Mouse (Mus musculus) gastrocnemius, postnatal 4 days (tissue): ENCODE measurements at regions not wholly inside any gene's neighbourhood (a gene's known extent, or its start where the extent isn't known, plus 50 kb on each side); places are given as distances from the start of the nearest gene placed in this dataset.

Experiments used
- DNase-seq, 2 experiments: peaks; one replicate each; pipeline ENCODE4 v3.0.0; 2021 to 2022; ENCODE audit warnings: low spot score in 2 of 2, mixed read lengths in 2 of 2

DNA sequence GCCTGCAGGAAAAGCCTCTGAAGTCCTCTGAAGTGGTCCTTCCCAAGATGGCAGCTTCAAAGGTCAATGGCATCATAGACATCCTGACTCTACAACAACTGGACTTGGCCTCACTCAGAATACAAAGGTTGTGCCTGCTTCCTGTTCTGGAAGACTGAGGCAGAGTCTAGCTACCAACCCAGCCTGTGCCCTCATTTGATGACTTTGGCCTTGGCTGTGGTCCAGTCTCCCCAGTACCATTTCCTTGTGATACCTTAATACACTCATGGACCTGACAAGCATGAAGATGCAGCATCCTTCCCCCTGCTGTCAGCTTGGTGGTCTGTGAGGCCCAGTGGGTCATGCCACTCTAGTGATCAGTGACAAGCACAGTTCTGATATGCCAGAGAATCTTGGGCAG is 130.6 kb downstream of the Gm4791 start:
- DNase-seq: no peak

DNA sequence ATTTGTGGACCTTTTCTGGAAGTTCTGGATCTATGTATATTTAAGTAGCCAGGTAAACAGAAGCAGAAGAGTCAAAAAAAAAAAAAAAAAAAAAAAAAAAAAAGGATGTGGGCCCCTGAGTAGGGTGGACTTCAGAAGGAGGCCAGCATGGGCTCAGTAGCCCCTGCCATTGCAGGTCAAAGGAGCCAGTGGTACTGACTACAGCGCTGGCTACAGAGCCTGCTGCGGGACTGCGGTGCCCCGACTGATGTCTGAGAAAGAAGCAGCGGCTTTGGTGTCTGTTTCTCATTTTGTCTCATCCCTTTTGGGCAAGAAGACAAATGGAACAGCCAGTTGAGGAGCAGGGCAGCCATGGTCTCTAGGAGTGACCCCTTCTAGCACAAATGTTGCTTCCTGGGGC is 134.9 kb downstream of the Gm4791 start:
- no peak for DNase-seq

DNA sequence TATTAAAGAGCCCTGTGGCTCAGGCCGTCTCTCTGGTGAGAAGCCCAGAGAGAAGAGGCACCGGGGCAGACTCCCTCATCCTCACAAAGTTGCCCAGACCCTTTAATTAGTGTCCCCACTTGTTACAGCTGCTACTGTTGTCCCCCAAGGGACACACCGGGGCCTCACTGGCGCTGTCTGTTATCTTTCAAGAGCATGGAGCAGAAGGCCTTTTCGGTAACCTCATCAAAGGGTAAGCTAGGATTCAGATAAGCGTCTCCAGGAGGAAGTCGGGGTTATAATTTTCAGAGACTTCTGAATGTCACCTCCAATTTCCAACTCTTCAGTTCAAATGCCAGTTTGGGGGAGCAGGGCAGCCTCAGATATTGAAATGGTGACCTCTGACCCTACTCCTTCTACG is 135.3 kb downstream of the Gm4791 start:
- no peak for DNase-seq

DNA sequence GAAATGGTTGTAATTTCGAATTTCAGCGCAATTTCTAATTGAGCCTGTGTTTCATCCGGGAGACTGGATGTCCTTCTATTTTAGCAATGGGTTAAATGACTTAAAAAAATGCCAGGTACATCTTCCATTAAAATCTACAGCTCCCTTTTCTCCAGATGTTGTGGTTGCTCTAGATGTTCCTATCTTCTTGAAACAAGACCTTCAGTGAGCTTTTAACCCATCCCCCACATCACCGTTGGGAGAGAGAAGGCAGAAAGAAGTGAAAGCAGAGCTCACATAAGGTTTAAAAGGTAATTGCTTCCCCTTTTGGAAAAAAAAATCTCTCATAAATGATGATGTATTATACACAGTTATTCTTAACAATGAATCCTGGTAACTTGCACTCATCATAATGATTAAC is 135.9 kb downstream of the Gm4791 start:
- DNase-seq: no peak

DNA sequence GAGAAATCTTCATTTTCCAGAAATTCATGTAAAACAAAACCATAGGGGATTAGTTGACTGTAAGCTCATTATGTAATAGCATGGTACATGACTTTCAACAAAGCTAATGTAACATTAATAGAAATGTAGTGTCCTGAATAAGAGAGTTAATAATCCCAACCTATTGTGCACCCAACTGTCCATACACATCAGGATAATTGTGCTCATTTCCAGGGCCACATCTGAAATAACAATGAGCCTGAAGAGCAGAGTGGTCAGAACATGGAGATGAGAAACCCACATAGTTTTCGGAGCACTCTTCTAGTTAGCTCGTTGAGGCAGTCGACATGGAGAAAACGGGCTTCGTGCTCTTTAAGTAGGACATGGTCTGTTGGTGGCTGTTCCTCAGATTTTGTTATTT is 138.1 kb downstream of the Gm4791 start:
- DNase-seq: no peak

DNA sequence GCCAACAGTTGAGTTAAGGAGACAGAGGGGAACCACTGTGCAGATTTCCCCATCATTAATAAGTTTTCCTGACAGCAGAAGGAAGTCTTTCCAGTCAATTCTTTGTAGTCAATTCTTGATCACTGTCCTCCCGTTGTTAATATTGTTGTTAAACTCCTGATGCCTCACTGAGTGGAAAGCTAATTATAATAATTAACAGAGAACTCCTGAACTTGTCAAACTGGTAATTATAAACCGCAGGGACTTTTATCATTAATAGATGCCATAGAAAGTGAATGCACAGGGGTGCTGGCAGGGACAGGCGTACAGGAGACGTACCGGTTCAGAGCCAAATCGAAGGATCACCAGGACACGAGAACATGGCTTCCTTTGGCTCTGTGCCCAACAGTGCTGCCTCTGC is 154.9 kb downstream of the Gm4791 start:
- no peak for DNase-seq

DNA sequence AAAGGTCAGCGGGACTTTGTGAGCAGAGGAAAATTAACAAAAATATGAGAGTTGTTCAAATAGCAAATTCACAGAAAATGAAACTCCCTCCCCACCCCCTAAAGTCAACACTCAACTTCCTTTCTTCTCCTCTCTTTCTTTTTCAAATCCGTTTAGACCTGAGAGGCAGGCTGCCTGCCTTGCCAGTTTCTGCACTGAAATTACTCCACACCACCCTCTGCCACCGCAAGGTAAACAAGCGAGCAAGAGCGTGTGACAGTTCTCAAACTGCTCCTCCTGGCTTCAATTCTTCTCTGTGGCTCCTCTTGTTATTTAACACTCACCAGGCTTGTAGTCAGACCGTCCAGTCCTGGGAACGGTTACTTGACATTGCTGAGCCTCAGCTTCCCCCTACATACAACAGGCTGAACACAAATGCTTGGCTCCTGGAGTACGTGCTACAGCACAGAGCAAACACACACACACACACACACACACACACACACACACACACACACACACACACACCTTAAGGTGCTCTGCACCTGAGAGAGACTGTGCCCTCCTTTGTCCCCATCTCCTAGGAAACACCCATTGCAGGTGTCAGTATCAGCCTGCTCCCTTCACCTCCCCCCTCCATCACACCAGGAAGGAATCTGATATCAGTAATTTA is 167.1 kb downstream of the Gm4791 start:
- DNase-seq: no peak

DNA sequence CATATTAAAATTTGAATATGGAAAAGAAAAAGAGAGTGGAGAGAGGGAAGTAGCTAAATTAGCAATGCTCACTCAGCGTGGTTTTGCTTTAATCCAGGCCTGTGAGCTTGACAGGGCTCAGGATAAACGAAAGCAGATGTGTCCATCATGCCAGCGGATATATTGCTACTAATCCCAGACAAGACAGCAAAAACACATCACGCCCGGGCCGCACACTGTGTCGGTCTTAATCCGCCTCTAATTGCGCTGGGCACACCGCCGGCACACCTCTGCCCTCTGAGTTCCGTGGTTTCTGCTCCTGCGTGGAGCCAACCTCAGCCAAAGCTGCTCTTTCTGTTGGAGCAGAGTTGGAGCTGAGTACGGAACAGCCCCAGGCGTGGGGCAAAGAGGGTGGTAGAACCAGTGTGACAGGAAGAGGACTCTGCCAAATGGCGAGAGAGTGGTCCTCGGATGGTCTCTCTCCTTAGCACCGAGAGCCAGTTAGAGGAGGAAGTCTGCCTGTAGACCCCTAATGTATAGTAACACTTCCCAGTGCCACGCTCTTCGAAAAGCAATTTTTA is 169.2 kb downstream of the Gm4791 start:
- DNase-seq: peak in 1 of 2 experiments; percentile 10

DNA sequence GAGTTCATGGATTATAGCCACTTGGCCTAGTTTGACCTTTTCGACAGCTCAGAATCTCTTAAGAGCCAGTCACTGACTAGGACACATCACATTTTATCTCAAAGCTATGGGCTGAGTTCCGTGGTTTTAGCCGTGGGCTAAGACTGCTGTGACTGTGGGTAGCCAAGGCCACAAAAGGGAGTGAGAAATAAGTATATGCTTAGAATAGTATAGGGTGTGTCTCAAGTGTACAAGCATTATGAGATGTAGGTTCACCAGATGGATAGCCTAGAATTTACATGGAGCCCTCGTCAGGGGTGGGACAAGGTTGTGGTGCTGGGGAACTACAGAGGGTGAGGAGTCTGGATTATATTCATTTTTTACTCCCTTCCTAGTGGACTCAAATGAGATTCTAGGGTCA is 177.5 kb downstream of the Gm4791 start:
- DNase-seq: no peak

DNA sequence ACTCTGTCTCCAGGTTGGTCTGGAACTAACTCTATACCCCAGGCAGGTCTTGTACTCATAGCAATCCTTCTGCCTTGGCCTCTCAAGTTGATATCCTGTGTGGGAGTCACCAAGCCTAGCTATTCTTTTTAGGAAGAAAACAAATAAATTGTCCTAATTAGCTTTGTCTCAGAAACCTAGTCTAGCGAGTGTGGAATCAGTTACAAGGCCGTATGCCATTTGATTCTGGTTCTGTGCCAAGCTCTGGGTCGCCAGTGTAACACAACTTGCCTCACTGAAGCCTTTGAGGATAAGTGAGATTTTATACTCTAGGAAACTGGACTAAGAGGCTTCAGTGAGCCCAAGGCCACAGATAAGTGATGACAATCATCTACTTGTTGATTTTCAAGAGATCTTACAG is 219.6 kb downstream of the Gm4791 start:
- no peak for DNase-seq

DNA sequence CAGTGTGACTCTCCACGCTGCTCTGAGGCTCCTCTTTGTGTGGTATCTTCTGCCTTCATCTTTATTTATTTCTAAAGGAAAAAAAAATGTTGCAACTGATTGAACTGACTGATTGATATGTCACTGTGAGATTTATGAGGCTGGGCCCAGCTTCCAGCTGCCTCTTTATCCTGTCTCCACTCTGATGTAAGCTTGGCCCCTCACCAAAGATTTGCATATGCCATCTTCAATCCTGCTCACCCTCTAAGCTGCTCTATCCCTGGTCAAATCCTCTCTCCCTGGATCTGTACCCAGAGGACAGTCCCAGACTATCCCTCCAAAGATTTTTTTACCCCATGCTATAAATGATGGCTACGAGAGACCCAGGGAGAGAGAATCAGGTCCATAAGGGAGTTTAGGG is 225.0 kb downstream of the Gm4791 start:
- DNase-seq: no peak

DNA sequence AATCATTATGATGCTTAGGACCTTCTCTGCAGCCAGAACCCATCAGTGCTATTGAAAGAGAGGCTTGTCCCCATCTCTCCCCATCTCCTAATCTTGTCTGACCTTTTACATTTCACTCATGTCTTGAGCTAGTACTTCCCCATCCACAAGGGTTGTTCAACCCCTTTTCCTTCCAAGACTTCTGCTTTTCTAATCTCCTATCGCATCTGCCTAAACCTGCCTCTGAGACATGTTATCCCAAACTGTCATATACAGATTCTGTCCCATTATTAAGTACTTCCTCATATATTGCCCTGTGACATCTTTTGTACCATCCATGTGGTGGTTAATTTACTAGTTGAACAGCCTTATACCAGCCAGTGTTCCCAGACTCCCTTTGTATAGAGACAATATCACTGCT is 225.7 kb downstream of the Gm4791 start:
- no peak for DNase-seq

DNA sequence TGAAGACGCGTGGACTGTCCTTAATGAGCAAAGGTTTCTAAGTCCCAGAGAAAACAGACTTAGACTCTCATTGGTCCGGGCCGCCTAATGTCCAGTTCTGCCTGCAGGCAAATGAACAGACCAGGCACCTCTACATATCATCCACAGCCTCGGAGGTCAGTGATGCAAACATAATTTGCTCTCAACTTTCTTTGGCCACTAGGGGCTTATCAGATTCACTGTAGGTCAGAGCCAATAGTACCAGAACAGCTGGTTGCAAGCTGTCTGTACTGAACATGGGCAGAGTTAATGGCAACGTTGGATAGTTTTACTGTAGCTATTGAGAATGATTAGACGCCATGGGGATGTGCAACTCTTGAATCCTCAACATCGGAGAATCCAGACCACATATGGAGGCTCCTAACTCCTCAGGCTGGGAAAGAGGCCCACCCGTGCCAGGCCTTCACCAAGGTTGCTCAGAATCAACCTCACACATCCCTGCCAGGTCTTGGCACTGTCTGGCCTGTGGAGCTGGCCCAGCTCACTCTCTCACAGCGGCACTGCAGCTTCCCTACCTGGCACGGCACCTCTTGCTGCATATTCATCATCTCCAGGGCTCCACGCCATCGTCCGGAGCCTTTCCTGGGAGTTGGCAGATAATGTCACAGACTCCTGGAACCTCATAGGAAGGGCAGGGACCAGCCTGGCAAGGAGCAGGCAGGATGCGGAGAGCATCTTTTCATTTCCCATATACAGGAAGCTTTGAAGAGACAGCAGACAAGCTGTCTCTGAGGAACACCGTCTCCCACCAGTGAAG is 228.1 kb downstream of the Gm4791 start:
- no peak for DNase-seq

DNA sequence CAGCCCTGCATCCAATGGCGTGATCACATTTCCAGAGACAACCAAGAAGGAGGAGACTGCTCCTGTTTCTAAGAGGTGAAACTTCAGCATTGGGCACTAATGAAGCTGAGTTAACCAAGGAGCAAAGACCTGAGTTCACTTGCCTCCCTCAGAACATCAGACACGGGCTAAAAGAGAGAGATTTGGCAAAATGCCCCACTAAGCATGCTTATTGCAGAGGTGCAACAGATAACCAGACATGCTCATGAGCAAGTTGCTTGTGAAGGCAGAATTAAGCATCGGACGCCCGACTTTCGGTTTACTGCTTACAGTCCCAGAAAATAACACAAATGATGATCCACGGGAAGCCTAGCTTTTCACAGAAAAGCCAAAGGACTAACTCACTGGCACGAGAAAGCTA is 228.8 kb downstream of the Gm4791 start:
- no peak for DNase-seq

DNA sequence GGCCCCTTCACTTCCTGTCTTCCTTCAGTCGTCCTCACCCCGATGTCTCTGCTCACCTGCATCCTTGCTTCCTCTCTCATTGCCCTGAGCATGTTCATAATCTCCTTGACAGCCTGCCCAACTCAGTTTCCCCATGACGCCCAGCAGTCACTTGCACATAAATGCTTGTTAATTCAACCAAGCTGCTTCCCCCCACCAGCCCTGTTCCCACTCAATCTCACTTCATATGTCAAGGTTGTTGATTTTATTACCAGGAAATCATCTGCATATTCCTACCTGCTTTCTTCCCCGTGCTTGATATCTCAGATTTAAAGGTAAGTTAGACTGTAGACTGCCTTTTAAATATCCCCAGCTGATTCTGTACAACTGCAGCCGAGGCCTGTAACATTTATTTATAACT is 230.2 kb downstream of the Gm4791 start:
- DNase-seq: no peak

DNA sequence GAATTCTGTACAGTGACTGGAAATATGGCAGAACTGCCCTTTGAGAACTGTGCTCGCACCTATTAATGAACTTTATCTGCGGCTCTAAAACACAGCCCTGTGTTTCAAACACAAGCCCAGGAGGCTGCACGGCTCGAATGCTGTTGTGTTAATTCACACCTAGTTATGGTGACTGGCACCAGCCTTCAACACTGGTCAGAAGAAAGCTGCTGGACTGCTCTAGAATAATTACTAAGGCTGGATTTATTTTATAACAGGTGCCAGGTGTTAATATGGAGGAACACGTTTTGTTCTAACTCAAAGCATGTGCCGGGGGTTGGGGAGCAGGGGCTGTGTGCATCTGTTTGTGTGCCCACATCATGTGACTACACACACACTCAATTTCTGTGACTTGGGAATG is 230.8 kb downstream of the Gm4791 start:
- DNase-seq: no peak

DNA sequence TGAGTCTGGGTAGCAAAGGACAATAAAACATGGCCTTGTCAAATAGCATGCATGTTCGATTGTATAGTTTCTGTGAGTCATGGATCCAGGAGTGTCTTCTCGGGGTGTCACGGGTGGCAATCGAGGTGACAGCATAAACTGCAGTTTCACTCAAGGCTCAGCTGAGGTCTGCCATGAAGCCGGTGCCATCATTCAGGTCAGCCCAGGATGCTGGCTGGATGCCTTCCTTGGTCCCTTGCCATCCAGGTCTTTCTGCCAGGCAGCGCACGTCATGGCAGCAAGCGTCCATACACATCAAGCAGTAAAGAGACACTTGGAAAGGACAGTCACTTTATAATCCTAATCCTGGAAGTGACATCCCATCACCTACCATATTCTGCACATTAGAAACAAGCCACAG is 242.4 kb downstream of the Gm4791 start:
- DNase-seq: no peak

DNA sequence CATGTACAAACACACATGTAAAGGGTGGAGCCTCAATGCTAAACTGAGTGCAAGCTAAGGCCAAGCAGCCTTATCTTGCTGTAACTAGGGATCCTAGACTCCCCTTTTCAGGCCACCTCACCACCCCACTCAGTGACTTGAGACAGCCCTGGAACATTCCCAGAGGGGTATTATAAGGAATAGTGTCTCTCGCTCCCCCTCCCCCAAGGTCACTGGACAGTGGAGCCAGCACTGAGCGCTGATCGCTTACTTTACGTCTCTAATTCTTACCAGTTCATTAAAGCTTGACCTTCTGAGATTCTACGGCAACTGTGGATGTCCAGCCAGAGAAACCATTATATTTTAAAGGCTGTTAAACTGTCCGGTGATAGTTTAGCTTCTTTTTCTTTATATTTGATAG is 243.5 kb downstream of the Gm4791 start:
- DNase-seq: no peak

DNA sequence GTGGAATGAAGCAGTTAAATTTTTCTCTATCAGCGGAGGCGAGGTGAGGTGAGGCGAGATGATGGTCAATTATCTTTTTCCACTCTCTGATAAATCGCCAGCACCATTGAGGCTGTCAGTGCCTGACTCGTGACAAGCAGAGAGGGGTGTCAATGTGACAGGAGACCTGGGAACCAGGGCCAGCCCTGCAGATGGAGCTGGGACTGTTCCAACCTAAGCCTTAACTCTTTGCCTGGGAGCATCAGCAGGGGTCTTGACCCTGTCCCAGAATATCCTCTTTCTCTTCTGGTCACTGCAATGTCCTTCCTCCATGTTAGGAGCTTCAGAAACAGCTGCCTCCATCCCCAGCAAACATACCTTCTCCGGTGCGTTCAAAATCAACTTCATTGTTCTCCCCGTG is 244.0 kb downstream of the Gm4791 start:
- DNase-seq: no peak

DNA sequence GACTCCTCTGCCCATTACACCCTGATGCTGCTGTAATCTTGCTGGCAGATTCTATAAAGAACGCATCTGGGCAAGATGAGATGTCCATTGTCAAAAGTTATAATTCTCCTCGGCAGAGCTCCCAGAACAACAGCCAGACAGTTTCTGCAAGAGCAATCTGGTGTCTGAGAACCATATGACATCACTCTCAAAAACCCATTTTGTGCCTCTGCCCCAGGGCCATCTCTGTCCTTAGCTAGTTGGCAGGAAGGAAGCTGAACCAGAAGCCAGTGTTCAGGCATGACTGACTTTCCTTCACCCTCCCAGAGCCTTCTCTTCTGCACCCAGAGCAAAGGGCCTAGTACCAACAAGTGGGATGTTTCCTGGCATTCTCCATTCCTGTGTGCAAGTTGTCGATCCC is 250.5 kb downstream of the Gm4791 start:
- no peak for DNase-seq

DNA sequence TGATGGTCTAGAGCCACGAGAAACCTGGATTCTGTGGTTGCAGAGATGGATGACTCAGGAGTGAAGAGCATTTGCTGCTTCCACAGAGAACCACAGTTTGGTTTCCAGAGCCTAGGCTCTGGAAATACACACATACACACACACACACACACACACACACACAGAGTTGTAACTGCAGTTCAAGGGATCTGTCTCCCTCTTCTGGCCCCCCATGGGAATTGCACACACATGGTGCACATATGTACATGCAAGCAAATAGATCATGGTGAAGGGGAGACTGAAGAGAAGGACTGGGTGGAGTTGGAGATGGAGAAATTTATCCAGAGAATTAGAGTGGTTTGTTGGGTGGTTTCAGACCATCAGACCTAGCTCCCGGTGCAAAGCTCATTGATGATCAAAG is 252.6 kb downstream of the Gm4791 start:
- no peak for DNase-seq

DNA sequence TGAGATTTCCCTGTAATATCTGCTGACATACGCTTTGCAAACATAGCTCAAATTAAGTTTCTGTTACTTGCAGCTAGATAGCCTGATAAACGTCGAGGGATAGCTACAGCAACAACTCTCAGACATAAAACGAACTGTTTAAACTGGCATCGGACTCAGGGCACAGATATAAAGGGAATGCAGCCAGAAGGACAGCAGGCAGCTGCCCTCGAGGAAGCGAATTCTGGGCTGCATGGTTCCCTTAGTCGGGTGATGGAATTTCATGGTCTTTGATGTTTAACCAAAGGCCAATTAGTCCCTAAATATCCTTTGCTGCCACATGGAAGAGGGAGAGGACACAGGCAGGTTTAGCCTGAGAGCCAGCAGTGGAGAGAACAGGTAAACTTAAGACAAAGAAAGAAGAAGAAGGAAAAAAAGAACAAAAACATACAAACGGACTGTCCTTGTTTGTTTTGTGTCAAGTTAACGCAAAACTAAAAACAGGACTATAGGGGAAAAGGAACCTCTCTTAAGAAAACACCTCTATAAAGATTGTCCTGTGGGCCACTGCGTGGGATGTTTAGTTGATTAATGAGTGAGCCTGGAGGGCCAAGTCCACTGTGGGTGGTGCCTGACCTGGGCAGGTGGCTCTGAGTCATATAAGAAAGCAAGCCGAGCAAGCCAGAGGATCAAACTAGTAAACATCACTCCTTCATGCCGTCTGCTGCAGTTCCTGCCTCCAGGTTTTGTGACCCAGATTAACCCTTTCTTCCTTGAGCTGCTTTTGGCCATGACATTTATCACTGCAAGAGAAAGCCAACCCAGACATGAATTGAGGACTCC is 255.5 kb downstream of the Gm4791 start:
- no peak for DNase-seq
